Mouse (Mus musculus): ENCODE data around the gene Zfp664.
A peak's percentile ranks its signal among the peaks of the same experiment; 100 is the strongest.

The Zfp664 gene

DNA sequence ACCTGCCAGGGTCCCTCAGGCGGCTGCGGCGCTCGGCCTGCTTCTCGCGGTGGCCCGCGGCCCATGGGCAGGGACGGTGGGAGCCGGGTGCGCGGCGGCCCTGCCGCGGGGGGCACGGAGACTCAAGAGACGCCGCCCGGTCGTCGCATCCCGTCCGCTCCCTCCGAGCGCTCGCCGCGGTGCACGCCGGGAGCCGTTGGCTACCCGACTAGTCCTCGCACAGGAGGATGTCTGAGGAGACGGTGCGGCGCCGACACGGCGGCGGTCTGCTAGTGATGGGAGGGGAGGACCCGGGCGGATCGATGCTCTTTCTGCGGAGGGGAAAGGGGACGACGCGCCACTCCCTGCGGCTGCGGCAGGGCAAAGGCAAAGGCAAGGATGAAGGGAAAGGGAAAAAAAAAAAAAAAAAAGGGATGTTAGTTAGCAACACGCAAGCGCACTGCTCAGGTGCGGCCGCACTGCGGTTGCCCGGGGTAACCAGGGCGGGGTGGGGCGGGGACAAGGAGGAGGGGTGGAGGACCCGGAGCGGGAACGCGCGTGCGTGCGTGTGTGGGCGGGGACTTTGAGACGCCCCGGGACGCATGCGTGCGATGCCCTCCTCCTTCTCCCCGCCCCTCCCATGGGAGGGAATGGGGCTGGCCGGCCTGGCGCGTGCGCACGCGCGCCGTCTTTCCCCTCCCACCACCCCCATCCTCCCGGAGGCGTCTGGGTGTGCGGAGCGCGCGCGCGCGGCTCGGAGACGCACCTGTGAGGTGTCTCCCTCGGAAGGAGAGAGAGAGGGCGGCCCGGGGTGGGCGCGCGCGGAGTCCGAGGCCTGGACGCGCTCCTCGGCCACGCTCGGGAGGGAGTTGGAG lies at the start of gene Zfp664, which contains the start of gene Ccdc92:
Gene Zfp664, plus strand, starts transcription at position 679 of the 854 bp plus-strand sequence.
Gene Ccdc92, minus strand, starts transcription at position 412 of the 854 bp plus-strand sequence.
- peak; percentile 95 for DNase-seq (ENCODE audit: low spot score in 2 of 2)

DNA sequence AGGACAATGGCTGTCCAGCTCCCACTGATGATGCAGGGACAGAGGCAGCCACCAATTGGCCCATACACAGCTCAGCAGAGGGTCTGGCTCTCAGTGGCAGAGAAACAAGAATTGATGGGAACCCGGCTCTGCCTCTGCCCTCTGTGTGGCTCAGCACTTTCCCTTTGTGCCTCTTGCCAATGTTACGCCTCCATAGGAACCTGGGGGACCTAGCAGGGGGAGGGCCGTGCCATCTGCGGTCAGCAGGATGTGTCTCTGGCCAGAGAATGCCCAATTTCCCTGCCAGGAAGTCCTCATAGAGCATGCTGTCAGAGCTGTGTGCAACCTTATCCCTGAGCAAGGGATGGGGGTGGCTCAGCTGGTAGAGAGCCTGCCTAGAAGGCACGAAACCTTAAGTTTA lies 47.7 kb upstream of the Zfp664 start:
- DNase-seq (ENCODE audit: low spot score in 2 of 2): no peak

DNA sequence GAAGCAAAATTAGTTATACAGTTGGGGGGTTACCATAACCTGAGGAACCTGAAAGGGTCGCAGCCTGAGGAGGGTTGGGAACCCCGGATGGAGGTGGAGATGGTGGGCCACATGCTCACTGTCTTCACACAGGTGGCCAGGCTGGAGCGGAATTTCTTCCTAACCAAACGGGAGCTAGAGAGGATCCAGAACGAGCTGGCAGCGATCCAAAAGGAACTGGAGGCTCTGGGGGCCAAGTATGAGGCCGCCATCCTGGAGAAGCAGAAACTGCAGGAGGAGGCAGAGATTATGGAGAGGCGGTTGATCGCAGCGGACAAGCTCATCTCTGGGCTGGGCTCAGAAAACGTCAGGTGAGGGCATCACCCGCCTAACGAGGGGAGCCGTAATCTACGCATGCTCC lies 45.4 kb upstream of the Zfp664 start:
- no peak for DNase-seq (ENCODE audit: low spot score in 2 of 2)

DNA sequence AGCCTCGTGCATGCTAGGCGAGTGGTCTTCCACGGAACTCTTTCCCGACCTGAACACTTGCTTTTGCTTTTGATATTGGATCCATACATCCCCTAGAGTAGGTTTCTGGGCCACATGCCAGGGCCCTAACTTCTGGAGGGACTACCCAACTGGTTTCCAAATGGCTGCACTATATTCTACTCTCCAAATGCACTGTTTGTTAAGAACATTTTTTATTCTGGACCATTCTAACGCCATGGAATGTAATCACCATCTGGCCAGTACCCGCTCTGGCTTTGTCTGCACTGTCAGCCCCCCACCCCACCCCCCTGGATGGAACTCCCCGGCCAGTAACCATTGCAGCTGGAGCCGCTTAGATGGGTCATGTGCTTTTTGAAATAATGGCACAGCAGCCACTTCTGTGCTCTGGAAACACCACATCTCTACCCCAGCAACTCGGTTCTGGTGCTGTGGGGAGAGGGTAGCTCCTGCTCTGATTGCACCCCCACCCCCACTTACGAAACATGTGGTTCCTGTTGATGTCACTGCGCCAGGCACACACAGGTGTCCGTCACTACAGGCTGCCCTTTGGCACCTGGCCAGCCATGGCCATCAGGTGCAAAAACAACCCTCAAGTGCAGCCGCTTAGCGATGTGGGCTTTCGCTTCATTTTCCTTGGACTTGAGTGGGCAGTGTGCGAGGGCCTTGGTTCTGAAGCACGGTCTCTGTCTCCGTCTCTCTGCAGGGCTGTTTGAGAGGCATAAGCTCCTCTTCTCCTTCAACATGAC lies 40.2 kb upstream of the Zfp664 start:
- no peak for DNase-seq (ENCODE audit: low spot score in 2 of 2)

DNA sequence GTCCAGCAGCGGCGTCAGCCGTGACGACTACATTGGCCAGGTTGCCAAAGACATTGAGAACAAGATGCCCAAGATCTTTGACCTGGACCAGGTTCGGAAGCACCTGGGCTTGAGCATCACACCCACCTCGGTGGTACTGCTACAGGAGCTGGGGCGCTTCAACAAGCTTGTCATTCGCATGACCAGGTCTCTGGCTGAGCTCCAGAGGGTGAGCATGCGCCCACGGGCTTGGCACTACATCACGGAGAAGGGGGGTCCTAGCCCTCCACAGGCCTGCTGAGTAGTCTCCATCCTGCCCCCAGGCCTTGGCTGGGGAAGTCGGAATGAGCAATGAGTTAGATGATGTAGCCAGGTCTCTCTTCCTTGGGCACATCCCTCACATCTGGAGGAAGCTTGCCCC lies 32.2 kb upstream of the Zfp664 start:
- DNase-seq (ENCODE audit: low spot score in 2 of 2): no peak

DNA sequence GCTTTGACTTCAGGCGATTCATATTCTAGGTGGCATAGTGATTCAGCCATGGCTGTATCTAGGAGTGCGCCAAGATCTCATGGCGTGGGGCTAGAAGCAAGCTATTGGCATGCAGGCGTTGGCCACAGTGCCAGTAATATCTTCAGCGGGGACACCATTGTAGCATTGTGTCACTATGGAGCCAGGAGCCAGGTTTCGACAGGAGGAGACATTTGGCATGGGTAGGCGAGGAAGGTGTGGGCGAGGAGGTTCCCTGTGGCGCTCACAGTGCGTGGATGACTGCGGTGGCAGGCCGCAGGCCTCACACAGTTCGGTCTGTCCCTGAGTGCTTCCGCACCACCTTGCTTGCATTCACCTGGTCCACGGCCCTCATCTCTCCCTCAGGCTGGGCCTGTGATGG lies 27.3 kb upstream of the Zfp664 start:
- no peak for DNase-seq (ENCODE audit: low spot score in 2 of 2)

DNA sequence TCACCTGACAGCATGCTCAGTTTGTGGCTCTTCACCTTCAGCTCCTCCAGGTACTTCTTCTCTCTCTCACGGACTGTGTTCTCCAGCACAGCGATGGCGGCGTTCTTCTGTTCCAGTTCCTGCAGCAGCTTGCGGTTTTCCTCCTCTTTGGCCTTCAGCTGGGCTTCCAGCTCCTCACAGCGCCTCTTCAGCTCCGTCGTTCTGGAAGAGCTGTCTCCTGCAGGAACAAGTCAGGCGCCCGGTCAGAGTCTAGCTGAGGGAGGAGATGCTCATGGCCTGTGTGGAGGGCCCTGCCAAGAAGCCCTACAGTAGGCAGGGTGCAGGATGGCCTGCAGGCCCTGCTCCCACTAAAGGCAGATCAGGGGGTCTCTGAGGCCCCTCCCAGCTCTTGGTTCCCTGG lies 26.4 kb upstream of the Zfp664 start:
- no peak for DNase-seq (ENCODE audit: low spot score in 2 of 2)

DNA sequence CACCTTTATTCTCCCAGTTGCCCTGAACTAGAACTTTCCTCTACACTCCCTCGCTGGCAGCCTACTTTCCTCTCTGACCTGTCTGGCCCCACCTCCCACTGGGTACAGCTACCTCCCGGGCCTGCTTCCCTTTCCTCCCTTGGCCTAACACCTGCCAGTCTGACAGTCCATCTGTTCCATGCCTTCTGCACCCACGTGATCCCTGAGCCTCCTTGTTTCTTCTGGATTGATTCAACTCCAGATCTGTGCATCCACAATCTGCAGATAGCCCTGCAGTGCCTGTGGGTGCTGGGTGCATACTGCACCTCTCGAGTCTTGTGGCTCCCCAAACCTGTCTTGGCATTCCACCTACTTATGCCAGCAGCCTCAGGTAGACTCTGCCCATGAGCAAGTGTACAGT lies 25.9 kb upstream of the Zfp664 start:
- no peak for DNase-seq (ENCODE audit: low spot score in 2 of 2)

DNA sequence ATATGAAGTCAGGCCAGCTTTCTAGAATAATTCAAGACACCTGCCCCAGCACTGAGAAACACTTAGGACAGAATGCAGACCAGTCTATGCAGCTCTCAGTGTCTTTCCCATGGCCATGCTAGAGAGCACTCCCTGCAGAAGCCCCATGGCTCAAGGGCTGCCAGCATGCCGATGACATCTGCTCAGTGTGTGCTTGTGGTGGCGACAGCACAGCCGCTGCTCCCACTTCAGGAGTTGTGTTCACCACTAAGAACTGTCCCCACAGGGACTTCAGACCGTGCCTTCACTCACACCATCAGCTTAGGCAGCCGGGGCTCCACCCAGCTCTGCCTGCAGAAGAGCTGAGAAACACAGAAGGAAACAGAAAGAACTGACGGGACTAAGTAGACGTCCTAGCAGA lies 22.3 kb upstream of the Zfp664 start:
- no peak for DNase-seq (ENCODE audit: low spot score in 2 of 2)

DNA sequence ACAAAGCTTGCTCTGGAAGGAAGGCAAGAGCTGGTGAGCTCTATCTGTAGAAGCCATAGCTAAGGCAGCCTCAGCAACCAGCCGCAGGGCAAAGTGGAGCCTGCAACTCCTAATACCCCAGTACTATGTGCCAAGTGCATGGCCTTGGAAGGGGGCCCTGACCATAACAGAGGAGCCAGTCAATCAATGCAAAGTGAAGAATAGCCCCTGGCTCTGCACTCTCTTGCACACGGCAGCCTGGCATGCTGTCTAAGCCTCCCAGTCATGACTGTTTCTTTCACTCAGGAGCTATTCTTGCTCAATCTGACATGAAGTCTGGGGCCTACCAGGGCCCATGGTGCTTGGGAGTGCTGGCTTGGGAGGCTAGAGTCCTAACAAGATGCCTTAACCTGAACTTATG lies 21.8 kb upstream of the Zfp664 start:
- no peak for DNase-seq (ENCODE audit: low spot score in 2 of 2)

DNA sequence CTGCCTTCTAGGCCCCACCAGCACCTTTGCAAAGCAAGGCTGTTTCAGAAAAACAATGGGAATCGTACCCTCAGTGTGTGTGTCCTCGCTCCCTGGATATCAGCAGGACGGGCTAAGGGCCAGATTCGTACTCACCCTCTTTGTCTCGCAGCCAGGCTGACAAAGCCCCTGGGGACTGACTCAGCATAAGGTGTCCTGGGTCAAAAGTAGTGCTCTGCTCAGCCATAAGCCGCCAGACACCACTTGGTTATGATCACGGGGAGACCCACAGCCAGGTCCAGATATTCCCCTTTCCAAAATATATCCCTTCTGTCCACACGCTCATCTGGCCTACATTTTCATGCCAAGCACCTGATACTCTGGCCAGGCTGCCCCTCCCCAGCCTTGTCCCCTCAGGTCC lies 19.1 kb upstream of the Zfp664 start:
- peak in 1 of 2 experiments; percentile 27 for DNase-seq (ENCODE audit: low spot score in 2 of 2)

DNA sequence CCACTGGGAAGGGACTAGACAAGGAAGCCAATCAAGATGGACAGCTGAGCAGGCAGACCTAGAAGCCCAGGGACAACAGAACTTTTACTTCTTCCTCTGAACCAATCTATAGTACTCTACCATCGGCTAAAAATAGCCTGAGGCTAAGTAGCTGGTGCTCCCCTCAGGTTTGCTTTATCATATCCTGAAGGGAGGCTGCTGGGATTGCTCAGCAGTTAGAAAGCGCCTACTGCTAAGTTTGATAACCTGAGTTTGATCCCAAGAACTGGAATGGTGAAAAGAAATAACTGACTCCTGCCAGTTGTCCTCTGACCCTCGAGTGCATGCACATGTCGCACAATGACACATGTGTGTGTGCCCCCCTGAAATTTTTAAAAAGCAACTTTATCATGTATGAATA lies 17.6 kb upstream of the Zfp664 start:
- no peak for DNase-seq (ENCODE audit: low spot score in 2 of 2)

DNA sequence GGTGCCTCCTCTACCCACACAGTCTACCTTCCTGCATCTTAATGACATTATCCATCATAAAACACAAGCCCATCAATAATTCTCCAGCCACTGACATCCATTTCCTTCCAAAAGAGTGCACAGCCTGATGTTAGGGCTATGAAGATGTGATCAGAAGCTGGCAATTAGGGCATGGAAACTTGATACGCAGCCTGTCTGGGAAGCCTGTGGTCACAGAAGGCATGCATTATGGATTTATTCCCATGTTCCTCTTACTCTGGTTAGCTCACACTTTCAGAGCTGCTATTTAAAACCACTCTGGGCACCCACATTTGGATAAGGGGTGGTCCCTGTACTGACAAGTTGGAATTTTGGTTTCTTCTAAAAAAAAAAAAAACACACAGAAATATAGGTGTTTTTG lies 15.5 kb upstream of the Zfp664 start:
- no peak for DNase-seq (ENCODE audit: low spot score in 2 of 2)

DNA sequence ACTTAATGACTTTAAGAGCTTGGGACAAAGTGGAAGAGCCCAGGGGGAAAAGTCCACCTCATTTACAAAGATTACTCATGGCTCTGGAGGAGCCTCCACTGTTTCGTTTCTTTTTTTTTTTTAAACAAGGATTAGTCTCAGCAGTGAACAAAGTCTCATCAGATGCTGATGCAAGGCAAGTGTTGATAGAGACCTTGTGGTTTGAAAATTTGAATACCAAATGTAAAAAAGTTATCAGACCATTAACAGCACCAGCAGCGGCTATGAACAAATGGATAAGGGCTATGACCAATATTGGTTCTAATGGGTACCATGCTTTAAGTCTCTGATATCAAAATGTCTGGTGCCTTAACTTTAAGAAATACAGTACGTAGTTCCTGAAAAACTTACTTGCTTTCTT lies 13.5 kb upstream of the Zfp664 start:
- DNase-seq (ENCODE audit: low spot score in 2 of 2): no peak

DNA sequence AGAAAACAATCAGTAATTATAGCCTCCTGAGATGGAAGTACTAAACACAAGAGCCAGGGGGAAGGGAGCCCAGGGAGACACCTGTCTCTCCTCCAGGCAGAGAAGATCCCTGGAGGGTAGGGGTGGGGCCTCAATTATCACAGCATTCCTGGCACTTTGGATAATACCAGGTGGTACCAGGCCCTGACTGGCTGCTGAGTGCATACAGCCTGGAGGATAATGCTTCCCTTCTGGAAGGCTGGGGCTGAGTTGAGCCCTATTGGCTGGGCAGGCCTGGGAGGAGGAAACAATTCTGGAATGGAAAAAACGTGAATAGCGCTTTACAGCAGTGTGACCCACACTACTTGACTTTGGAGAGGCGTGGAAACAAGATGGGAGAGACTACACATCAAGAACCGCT lies 10.9 kb upstream of the Zfp664 start:
- DNase-seq (ENCODE audit: low spot score in 2 of 2): no peak

DNA sequence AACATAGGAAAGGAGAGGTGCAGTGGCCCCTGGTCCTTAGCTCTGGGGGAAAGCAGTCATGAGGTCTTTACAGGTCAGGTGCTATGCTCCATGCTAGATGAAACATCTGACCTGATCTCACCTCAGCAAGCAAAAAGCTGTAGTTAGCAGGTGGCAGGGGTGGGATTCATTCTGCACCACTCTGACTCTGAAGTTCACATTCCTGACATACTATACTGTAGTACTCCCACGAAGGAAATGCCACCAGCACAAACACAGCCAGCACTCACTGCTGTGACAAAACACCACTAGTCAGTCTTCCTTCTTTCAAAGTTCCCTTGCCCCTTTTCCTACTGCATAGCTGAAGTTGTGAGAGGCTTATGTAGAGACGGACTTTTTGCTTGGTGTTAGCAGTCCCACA lies 10.2 kb upstream of the Zfp664 start:
- DNase-seq (ENCODE audit: low spot score in 2 of 2): no peak

DNA sequence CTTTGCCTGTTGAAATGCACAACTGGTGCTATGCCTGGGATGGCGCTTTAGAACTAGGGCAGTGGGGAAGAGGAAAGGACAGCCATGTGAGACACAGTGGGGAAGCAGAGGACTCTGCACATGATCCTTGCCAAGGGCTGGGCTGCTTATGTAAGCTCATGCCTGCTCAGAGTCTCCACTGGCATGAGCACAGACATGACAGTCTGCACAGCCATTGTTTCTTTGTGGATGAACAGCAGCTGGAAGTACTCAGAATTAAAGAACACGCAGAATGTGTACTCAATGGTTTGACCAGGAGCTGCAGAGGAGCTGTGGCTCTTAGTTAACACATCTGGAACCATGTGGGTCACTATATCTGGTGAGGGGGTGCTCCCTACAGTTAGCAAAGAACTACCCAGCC lies 9.4 kb upstream of the Zfp664 start:
- DNase-seq (ENCODE audit: low spot score in 2 of 2): no peak

DNA sequence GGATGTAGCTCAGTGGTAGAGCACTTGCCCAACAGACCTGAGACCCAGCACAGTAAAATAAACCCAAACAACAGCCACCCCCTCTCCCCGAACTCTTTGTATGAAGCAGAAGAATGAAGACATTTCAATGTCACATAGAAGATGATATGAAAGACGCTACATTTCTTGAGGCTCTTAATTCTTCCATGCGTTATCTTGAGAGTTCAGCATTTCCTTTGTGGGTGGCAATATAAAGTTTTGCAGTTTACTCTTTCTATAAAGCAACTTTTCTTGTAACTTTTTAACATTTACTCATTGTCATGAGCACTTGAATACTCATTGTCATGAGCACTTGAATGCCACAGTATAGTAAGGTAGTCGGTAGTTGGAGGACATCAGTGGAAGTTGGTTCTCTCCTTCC lies 8.3 kb upstream of the Zfp664 start:
- no peak for DNase-seq (ENCODE audit: low spot score in 2 of 2)

DNA sequence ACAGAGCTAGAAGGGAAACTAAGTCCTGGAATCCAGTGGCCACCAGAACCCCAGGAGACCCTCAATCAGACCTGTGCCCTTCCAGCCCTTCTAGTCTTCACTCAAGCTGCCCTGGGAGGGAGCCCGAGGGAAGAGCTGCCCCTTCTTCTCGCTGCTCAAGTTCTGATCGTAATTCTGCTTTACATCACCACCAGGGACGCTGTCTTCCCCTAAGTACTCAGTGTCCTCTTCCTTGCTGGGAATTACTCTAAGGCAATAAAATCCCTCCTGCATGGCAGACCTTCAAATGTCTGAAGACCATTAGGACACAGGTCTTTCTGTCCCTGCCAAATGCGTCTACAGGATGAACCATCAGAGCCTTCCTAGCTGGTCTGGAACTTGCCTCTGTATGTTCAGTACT lies 2.5 kb upstream of the Zfp664 start:
- DNase-seq (ENCODE audit: low spot score in 2 of 2): no peak

DNA sequence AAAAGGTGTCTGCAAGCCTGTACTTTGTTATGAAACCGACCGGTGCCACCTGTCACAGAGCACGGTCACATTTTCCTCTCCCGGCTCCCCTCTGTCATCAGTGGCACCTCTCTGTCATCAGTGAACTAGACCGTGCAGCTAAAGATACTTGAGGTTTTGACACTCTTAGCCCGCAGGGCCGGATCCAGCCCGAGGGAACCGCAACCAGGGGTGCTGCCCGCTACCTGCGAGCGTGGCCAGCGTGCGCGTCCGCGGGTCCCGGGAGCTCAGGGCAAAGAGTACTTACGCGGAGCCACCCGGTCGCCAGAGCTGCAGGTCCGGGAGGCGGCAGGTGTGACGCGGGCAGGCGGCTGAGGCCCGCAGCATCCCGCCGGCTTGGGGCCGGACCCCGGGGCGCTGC lies 1.0 kb upstream of the Zfp664 start:
- DNase-seq (ENCODE audit: low spot score in 2 of 2): peak; percentile 13 to 22

DNA sequence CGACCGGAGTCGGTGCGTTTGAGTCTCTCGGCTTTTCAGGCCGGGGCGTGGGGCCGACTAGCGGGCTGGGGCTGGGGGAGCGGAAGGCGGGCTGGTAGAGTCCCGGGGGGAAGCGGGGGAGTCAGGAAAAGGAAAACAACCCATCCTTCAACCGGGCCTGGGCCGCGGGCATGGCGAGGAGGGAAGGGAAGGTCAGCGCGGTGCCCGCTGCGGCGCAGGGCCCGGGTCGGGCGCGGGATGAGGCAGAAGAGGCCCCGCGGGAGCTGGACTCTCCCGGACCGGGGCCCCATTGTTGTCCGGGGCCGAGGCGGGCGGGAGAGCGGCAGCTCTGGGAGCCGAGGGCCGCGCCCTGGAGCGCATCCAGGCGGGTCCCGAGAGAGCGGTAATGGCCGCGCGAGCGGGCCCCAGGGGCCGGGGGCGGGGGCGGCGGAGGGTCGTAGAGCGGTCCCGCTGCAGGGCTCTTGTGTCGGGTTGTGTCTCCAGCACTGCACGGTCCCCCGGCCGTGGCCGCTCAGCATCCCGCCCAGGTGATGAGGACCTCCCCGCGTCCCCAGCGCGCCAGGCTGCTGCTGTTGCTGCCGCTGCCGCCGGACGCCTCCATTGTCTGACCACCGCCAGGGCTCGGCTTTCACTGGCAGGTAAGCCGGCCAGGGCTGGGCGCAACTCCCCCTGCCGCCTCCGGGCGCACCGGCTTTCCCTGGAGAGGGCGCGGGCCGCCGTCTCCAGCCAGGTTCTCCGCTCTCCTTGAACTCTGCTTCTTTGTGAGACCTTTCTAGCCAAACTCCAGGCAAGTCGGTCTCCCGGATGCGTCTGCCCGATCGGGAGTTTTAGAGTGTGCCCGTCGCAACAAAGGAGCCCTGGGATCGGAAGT lies 615 bp downstream of the Zfp664 start:
- DNase-seq (ENCODE audit: low spot score in 2 of 2): no peak

DNA sequence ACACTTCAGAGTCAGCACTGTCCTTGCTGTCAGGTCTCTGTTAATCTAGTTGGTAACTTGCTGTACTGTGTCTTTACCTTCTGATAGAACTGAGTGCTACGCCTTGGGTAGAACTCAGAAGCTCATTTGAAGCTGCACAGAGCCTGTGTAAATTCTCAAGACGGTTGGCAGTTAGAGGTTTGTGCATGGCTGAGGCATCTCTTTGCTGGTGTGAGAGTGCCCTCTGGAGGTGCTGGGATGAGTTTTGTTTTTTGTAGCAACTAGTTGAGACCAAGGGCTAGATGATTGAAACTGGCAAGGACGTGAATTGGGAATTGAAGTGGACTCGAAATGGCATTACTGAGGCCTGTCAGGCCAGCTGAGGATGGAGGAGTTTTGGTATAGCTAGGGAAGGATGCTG lies 6.5 kb downstream of the Zfp664 start:
- DNase-seq (ENCODE audit: low spot score in 2 of 2): peak in 1 of 2 experiments; percentile 42

Data from heart, adult 9 months (tissue).